Mouse (Mus musculus) olfactory bulb, adult 2 months (tissue): ENCODE data around the gene Gm47955.

Experiments used
- CTCF ChIP-seq: fragments of 200-500 bp; IDR thresholded peaks from 2 replicates; pipeline ENCODE4 v1.5.1; 2012; ENCODE audit warnings: low read depth, mild to moderate bottlenecking, low read length, moderate library complexity; ENCODE audit not compliant: insufficient read depth
- POLR2A ChIP-seq: fragments of 200-500 bp; IDR thresholded peaks from 2 replicates; pipeline ENCODE4 v1.6.1; 2012; ENCODE audit warnings: mild to moderate bottlenecking, low read depth, low read length, moderate library complexity; ENCODE audit not compliant: insufficient read depth

- TF ChIP-seq CTCF (no peak), POLR2A (no peak)
These were observed 11.5 kb upstream of the Gm47955 start for GRCm38 (mm10) chr1:82948601-82949000.
